Mouse (Mus musculus) cortical plate, adult 2 months (tissue): ENCODE data around the gene Sorbs2.

Experiments
- CTCF ChIP-seq: fragments of 200-500 bp; IDR thresholded peaks from 2 replicates; pipeline ENCODE4 v1.5.1; 2011; ENCODE audit warnings: mild to moderate bottlenecking, control low read depth, low read length; ENCODE audit not compliant: insufficient read depth; ENCODE audit errors: extremely low read depth
- POLR2A ChIP-seq: fragments of 200-500 bp; IDR thresholded peaks from 2 replicates; pipeline ENCODE4 v1.6.1; 2011; ENCODE audit warnings: mild to moderate bottlenecking, low read length, control low read depth; ENCODE audit not compliant: insufficient read depth; ENCODE audit errors: extremely low read depth

- TF ChIP-seq CTCF, result no peak
- no peak for TF ChIP-seq POLR2A
These were observed 153.0 kb downstream of the Sorbs2 start for GRCm38 (mm10) chr8:45660570-45660969.
